Mouse (Mus musculus): ENCODE measurements around the gene Rpusd3. TPM values are rescaled to one million over a fixed set of nuclear protein-coding genes. Genes with fewer than 3 reads are reported as not detected.

Rpusd3 gene
- total and polyA plus RNA-seq, 3 experiments: 7.7 to 113 (median 20.2) TPM

GRCm38 (mm10) chr6:113395501-113395900, 23.6 kb downstream of the Rpusd3 start:
- no peaks in the 10 kb centered on the region; the same call in 1 of the 2 replicates for H3K4me1 ChIP-seq (ENCODE audit: insufficient read depth, low read depth, low read length)
- H3K4me3 ChIP-seq (ENCODE audit: low read depth, low read length): no peak overlapping the region
- H3K36me3 ChIP-seq (replicated peaks): peaks cover 100% of the 10 kb centered on the region
- H3K9me3 ChIP-seq (replicated peaks): peaks cover 6% of the 10 kb centered on the region
- TF ChIP-seq POLR2AphosphoS5 (IDR thresholded peaks at IDR 0.05; ENCODE audit: insufficient replicate concordance, low read depth, low read length) (no peak), TAL1 (conservative IDR thresholded peaks at IDR 0.05; ENCODE audit: low read depth, low read length) (no peak), CTCF (IDR thresholded peaks at IDR 0.05; ENCODE audit: low read depth, low read length) (no peak), GATA1 (IDR thresholded peaks at IDR 0.05; ENCODE audit: borderline replicate concordance, low read length) (no peak), GATA2 (IDR thresholded peaks at IDR 0.05; ENCODE audit: borderline replicate concordance, low read depth, low read length) (no peak)
- DNase-seq (ENCODE audit: low spot score): no peak
- no peak for ATAC-seq (ENCODE audit: extremely low read depth, insufficient number of reproducible peaks, low FRiP score, poor library complexity, severe bottlenecking)
- no peaks in the 10 kb centered on the region for H3K27me3 ChIP-seq (ENCODE audit: insufficient read depth, low read length)

GRCm38 (mm10) chr6:113394811-113395210, 24.3 kb downstream of the Rpusd3 start:
- Histone ChIP-seq H3K36me3 (replicated peaks) (peaks cover 100% of the 10 kb centered on the region), H3K4me1 (ENCODE audit: insufficient read depth, low read depth, low read length) (no peaks in the 10 kb centered on the region; the same call in 1 of the 2 replicates), H3K27me3 (ENCODE audit: insufficient read depth, low read length) (no peaks in the 10 kb centered on the region), H3K9me3 (replicated peaks) (peaks cover 6% of the 10 kb centered on the region), H3K4me3 (ENCODE audit: low read depth, low read length) (no peak overlapping the region)
- ATAC-seq (ENCODE audit: extremely low read depth, insufficient number of reproducible peaks, low FRiP score, poor library complexity, severe bottlenecking) (no peak), DNase-seq (ENCODE audit: low spot score) (no peak)
- TF ChIP-seq TAL1 (conservative IDR thresholded peaks at IDR 0.05; ENCODE audit: low read depth, low read length) (no peak), GATA2 (IDR thresholded peaks at IDR 0.05; ENCODE audit: borderline replicate concordance, low read depth, low read length) (no peak), CTCF (IDR thresholded peaks at IDR 0.05; ENCODE audit: low read depth, low read length) (no peak), POLR2AphosphoS5 (IDR thresholded peaks at IDR 0.05; ENCODE audit: insufficient replicate concordance, low read depth, low read length) (no peak), GATA1 (IDR thresholded peaks at IDR 0.05; ENCODE audit: borderline replicate concordance, low read length) (no peak)

- H3K9me3 ChIP-seq (replicated peaks): peaks cover 6% of the 10 kb centered on the region
- H3K36me3 ChIP-seq (replicated peaks): peaks cover 100% of the 10 kb centered on the region
- no peak for ATAC-seq (ENCODE audit: extremely low read depth, insufficient number of reproducible peaks, low FRiP score, poor library complexity, severe bottlenecking)
Measured at GRCm38 (mm10) chr6:113393951-113394350, 25.2 kb downstream of the Rpusd3 start.

GRCm38 (mm10) chr6:113392387-113393071, 26.6 kb downstream of the Rpusd3 start:
- no peak overlapping the region for H3K4me3 ChIP-seq (ENCODE audit: low read depth, low read length)
- peaks cover 100% of the 10 kb centered on the region for H3K36me3 ChIP-seq (replicated peaks)
- peaks cover 6% of the 10 kb centered on the region for H3K9me3 ChIP-seq (replicated peaks)
- peaks cover 1% of the 10 kb centered on the region; the same call in 1 of the 2 replicates for H3K4me1 ChIP-seq (ENCODE audit: insufficient read depth, low read depth, low read length)
- no peaks in the 10 kb centered on the region for H3K27me3 ChIP-seq (ENCODE audit: insufficient read depth, low read length)
- DNase-seq (ENCODE audit: low spot score) (no peak), ATAC-seq (ENCODE audit: extremely low read depth, insufficient number of reproducible peaks, low FRiP score, poor library complexity, severe bottlenecking) (no peak)
- TF ChIP-seq TAL1 (conservative IDR thresholded peaks at IDR 0.05; ENCODE audit: low read depth, low read length) (no peak), GATA2 (IDR thresholded peaks at IDR 0.05; ENCODE audit: borderline replicate concordance, low read depth, low read length) (no peak), GATA1 (IDR thresholded peaks at IDR 0.05; ENCODE audit: borderline replicate concordance, low read length) (no peak), POLR2AphosphoS5 (IDR thresholded peaks at IDR 0.05; ENCODE audit: insufficient replicate concordance, low read depth, low read length) (no peak), CTCF (IDR thresholded peaks at IDR 0.05; ENCODE audit: low read depth, low read length) (no peak)

More at GRCm38 (mm10) chr6:113393951-113394350, 25.2 kb downstream of the Rpusd3 start:
- TF ChIP-seq CTCF (IDR thresholded peaks at IDR 0.05; ENCODE audit: low read depth, low read length): no peak
- TF ChIP-seq TAL1 (conservative IDR thresholded peaks at IDR 0.05; ENCODE audit: low read depth, low read length): no peak
- TF ChIP-seq GATA1 (IDR thresholded peaks at IDR 0.05; ENCODE audit: borderline replicate concordance, low read length): no peak
- TF ChIP-seq GATA2 (IDR thresholded peaks at IDR 0.05; ENCODE audit: borderline replicate concordance, low read depth, low read length): no peak
- TF ChIP-seq POLR2AphosphoS5 (IDR thresholded peaks at IDR 0.05; ENCODE audit: insufficient replicate concordance, low read depth, low read length): no peak
- no peak for DNase-seq (ENCODE audit: low spot score)
- H3K4me1 ChIP-seq (ENCODE audit: insufficient read depth, low read depth, low read length): no peaks in the 10 kb centered on the region; the same call in 1 of the 2 replicates
- no peak overlapping the region for H3K4me3 ChIP-seq (ENCODE audit: low read depth, low read length)
- no peaks in the 10 kb centered on the region for H3K27me3 ChIP-seq (ENCODE audit: insufficient read depth, low read length)

GRCm38 (mm10) chr6:113392015-113392386, 27.1 kb downstream of the Rpusd3 start:
- Histone ChIP-seq H3K4me1 (ENCODE audit: insufficient read depth, low read depth, low read length) (peaks cover 2% of the 10 kb centered on the region; the same call in 1 of the 2 replicates), H3K27me3 (ENCODE audit: insufficient read depth, low read length) (no peaks in the 10 kb centered on the region), H3K4me3 (ENCODE audit: low read depth, low read length) (no peak overlapping the region), H3K9me3 (replicated peaks) (peaks cover 6% of the 10 kb centered on the region), H3K36me3 (replicated peaks) (peaks cover 100% of the 10 kb centered on the region)
- DNase-seq (ENCODE audit: low spot score) (no peak), ATAC-seq (ENCODE audit: extremely low read depth, insufficient number of reproducible peaks, low FRiP score, poor library complexity, severe bottlenecking) (no peak)
- TF ChIP-seq POLR2AphosphoS5 (IDR thresholded peaks at IDR 0.05; ENCODE audit: insufficient replicate concordance, low read depth, low read length) (no peak), TAL1 (conservative IDR thresholded peaks at IDR 0.05; ENCODE audit: low read depth, low read length) (no peak), CTCF (IDR thresholded peaks at IDR 0.05; ENCODE audit: low read depth, low read length) (no peak), GATA1 (IDR thresholded peaks at IDR 0.05; ENCODE audit: borderline replicate concordance, low read length) (no peak), GATA2 (IDR thresholded peaks at IDR 0.05; ENCODE audit: borderline replicate concordance, low read depth, low read length) (no peak)

- Histone ChIP-seq H3K36me3 (replicated peaks) (peaks cover 99% of the 10 kb centered on the region), H3K9me3 (replicated peaks) (peaks cover 6% of the 10 kb centered on the region), H3K4me1 (ENCODE audit: insufficient read depth, low read depth, low read length) (peaks cover 2% of the 10 kb centered on the region), H3K27me3 (ENCODE audit: insufficient read depth, low read length) (no peaks in the 10 kb centered on the region), H3K4me3 (ENCODE audit: low read depth, low read length) (no peak overlapping the region)
- ATAC-seq (ENCODE audit: extremely low read depth, insufficient number of reproducible peaks, low FRiP score, poor library complexity, severe bottlenecking) (no peak), DNase-seq (ENCODE audit: low spot score) (no peak)
- TF ChIP-seq POLR2AphosphoS5 (IDR thresholded peaks at IDR 0.05; ENCODE audit: insufficient replicate concordance, low read depth, low read length): no peak
- TF ChIP-seq GATA2 (IDR thresholded peaks at IDR 0.05; ENCODE audit: borderline replicate concordance, low read depth, low read length): no peak
- no peak for TF ChIP-seq CTCF (IDR thresholded peaks at IDR 0.05; ENCODE audit: low read depth, low read length)
- TF ChIP-seq GATA1 (IDR thresholded peaks at IDR 0.05; ENCODE audit: borderline replicate concordance, low read length): no peak
- TF ChIP-seq TAL1 (conservative IDR thresholded peaks at IDR 0.05; ENCODE audit: low read depth, low read length): no peak
Measured at GRCm38 (mm10) chr6:113390715-113391114, 28.4 kb downstream of the Rpusd3 start.

All from G1E (cell line).